Mouse (Mus musculus): ENCODE results near the gene Wdr83.

Wdr83 gene

DNA sequence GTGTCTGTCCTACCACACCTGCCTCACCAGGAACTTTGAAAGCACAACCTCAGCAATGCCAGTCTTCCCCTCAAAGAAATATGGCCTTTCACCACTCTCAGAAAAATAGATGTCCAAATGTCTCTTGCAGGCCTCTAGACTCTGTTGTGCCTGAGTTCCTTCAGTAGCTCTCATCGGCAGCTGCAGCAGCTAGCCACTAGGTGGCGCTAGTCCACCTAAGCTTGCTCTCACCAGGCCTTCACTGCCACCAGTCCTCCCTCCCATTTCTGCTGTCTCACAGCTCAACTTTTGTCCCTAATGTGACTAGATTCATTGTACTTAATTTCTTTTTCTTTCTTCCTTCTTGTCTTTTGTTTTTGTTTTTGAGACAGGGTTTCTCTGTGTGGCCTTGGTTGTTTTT, 4.1 kb downstream of the Wdr83 start:
- peak; percentile 90 to 91 for DNase-seq (ENCODE audit: low spot score in 2 of 2)

DNA sequence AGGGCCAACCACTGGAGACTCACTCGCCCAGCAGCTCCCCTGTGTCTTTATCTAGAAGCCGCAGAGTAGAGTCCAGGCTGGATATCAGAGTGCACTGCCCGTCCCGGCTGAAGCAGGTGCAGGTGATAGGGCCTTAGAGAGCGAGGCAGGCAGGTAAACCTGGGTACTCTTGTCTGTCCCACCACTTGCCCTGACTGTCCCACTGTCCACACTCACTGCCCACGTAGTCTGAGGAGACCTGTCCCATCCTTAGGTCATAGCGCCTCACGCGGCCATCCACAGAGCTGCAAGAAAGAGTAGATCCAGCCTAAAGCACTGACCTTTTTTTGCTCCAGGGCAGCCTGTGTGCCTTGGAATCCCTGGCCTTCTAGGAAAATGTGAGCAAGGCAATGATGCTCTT, 5.1 kb downstream of the Wdr83 start:
- DNase-seq (ENCODE audit: low spot score in 2 of 2), result peak; percentile 50 to 60

DNA sequence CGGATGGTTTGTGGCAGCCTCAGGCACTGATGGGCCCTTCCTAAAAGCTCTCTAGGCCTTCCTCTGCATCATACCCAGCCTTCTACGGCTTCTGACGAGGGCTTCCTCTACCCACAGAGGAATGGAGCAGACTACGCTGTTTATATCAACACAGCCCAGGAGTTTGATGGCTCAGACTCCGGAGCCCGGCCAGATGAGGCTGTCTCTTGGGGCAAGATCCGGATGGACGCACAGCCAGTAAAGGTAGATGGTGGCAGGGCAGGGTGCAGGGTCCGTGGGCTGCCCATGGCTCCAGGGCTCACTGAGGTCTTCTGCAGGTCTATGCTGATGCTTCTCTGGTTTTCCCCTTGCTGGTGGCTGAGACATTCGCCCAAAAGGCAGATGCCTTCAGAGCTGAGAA, 6.5 kb downstream of the Wdr83 start:
- no peak for DNase-seq (ENCODE audit: low spot score in 2 of 2)

DNA sequence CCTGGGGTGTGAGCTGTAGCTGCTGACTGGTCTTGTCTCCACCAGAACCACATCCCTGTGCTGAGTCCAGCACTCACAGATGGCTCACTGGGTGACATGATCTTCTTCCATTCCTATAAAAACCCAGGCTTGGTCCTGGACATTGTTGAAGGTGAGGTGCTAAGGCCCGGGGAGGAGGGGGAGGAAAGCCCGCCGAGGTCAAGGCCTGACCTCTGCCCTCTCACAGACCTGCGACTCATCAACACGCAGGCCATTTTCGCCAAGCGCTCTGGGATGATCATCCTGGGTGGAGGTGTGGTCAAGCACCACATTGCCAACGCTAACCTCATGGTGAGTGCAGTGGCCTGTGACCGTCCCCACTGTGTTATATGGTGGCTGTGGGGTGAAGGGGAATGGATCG, 6.9 kb downstream of the Wdr83 start:
- DNase-seq (ENCODE audit: low spot score in 2 of 2), result peak in 1 of 2 experiments; percentile 39

DNA sequence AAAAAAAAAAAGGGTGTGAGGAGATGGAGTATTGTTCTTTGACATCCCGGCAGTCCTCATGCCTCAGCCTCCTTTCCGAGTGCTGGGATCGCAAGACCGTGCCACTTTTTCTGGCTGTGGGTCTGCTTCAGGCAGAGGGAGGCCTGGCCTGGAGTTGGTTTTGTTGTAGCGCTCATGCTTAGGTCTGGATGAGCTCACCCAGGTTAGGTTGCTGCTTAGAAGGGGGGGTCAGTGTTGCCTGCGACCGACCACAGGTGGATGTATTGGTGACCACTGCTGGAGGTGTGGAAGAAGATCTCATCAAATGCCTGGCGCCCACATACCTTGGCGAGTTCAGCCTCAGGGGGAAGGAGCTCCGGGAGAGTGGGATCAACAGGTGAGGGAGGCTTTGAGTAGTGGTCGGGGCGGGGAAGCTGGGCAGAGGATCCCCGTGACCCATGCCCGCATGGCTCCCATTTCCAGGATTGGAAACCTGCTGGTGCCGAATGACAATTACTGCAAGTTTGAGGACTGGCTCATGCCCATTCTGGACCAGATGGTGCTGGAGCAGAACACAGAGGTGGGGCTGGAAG, 8.0 kb downstream of the Wdr83 start:
- DNase-seq (ENCODE audit: low spot score in 2 of 2), result peak in 1 of 2 experiments; percentile 38

DNA sequence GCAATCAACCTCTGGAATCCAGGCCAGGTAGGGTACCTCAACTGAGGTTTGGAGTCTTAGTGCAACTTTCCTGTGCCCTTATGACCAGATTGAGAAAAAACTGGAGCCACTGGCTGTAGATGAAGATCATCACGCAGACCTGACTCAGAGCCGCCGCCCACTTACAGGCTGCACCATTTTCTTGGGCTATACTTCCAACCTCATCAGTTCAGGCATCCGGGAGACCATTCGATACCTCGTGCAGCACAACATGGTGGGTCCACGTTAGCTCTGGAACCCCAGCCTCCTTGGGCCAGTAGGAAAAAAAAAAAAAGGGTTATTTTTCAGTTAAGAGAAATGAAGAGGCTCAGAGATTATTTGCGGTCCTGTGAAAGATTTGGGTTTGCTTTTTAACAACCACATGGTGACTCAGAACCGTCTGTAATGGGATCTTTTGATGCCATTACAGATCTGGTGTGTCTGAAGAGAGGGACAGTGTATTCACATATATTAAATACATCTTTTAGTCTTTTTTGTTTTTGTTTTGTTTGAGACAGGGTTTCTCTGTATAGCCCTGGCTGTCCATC, 8.7 kb downstream of the Wdr83 start:
- peak in 1 of 2 experiments; percentile 60 for DNase-seq (ENCODE audit: low spot score in 2 of 2)

DNA sequence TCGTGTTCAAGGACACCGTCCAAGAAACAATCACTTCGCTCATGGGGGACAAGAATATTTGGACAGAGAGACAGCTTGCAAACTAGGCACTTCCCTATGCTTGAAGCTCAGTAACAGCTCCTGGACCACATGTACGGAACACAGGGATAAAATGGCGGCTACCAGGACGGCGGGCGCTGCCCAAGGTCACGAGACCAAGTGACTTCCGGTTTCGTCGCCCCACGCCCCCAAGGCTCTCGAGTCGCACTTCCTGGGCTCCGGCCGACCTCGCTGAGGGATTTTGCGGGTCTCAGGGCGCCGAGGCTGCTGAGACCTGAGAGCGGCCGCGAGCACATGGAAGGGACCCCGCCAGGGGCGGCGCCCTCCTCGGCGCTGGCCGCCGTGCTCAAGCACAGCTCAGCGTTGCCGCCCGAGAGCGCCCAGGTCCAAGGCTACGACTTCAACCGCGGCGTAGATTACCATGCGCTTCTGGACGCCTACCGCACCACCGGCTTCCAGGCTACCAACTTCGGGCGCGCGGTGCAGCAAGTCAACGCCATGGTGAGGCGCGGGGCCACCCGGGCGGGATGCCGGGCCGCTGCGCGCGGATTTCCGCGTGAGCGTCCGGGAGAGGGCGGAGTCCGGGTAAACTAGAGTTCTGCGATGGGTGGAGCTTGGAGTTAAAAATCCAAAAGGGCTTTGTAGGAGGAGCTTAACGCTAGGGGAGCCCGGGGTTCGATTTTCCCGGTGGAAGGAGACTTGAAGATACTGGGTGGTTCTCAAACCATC, 9.4 kb downstream of the Wdr83 start, which contains the start of gene Dhps:
Dhps (plus strand) TSS at position 244 of the 768 bp plus-strand sequence.
- DNase-seq (ENCODE audit: low spot score in 2 of 2), result peak; percentile 96

DNA sequence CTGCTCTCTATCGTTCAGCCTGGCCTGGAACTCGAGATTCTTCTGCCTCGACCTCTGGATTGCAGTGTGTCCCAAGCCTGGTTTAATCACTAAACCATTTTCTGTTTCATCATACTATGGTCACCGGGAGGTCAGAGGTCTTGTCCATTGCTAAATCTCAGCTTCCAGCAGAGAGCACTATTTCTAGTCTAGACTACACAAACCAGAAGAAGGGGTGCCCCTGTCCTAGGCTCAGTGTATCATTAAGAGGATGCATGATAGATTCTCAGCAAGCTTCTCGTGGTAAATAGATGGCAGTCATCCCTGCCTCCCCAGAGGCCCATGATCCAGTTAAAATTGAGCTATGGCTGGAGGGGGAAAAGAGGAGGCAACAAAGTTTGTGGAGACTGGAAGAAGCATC, 10.1 kb downstream of the Wdr83 start:
- DNase-seq (ENCODE audit: low spot score in 2 of 2), result no peak

DNA sequence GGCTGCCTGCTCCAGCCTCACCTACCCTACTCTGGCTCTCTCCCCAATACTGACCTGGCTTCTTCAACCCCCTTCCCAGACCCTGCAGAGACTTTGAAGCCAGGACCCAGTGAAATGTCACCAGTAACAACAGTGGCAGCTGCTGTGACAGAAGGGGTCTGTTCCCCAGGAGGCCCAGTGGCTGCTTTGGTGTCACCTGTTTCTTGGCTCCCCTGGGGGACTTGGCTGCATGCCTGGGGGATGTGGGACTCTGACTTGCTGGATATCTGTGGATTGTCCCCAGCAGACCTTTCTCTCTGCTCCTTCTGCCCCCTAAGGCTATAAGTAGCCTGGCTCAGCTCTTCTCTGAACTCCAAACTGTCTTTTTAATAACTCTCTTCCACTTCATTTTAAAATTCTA, 13.1 kb downstream of the Wdr83 start, which contains the start of gene Gm5741:
Gm5741 (minus strand) TSS at position 1 of the 400 bp plus-strand sequence.
- DNase-seq (ENCODE audit: low spot score in 2 of 2), result no peak

DNA sequence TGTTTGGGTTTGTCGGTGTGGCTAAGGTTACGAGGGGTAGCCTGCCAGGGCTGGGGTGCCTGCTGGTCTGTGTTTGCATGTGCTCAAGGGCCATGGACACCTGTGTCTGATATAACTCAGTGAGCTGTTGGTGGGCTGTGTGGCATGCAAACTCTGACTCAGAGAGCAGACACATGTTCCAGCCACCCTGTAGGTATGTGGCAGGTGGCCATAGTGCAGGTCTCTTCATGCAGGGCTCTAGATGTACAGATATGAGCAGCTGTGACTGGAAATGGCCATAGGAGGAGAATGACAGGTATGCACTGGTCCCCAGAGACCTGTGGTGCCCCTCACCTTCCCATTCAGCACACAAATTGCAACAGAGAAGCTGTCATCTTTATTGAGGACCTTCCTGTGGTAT, 14.0 kb downstream of the Wdr83 start:
- no peak for DNase-seq (ENCODE audit: low spot score in 2 of 2)

DNA sequence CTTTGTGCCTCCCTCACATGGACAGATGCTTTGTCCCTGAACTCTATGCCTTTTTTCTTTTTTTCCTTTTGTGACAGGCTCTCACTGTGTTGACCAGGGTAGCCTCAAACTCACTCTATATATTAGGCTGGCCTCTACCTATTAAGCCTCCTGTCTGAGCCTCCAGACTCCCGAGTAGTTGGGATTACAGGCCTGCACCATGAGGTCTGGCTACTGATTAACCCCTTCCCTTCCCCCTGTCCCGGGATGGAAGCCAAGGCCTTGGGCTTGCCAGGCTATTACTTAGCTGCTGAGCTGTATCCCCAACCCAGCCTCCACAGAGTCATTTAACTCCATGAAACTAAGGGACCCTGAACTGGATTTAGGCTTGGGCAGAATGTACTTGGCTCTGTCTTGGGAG, 15.9 kb downstream of the Wdr83 start:
- no peak for DNase-seq (ENCODE audit: low spot score in 2 of 2)

DNA sequence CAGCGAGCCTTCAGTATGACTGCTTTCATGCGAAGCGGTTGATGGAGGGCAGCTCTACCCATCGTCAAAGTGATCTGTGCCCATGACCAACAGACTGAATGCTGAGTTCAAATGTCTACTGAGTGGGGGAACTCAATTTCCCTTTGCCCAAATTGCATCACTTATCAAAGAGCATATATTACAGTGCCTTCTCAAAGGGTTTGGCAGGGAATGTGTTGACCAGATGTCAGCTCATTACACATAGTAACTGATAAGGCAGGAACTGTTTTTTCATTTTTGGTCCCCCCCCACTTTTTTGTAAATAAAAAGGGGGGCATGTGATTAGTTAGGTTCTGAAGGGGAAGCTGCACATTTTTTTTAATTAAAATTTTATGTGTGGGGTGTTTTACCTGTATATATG, 18.5 kb downstream of the Wdr83 start:
- no peak for DNase-seq (ENCODE audit: low spot score in 2 of 2)

DNA sequence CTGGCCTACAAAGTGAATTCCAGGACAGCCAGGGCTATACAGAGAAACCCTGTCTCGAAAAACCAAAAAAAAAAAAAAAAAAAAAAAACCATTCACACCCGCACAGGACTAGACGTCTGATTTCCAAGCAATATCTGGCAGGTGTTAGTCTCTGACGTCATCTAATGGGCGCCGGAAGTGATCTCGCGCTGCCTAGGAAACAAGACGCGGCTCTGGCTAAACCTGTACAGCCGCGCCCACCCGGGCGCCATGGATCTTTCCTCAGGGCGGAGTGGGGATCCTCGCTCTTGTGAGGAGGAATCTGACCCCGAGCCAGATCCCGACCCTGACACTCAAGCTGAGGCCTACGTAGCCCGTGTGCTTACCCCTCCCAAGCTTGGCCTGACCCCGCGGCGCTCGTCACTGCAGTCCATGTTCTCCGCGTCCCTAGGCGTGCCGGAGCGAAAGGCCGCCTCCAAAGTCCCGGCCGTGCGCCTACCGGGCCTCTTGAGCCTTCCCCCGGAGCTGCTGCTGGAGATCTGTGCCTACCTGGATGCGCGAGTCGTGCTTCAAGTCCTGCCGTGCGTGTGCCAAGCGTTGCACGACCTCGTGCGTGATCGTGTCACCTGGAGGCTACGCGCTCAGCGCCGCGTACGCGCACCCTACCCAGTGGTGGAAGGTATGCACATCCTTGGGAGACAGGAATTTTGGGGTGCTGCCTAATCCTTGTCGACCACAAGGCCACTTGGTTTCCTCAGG, 21.1 kb downstream of the Wdr83 start, which contains the start of gene Fbxw9:
Fbxw9 (plus strand) TSS at position 177 of the 738 bp plus-strand sequence.
- DNase-seq (ENCODE audit: low spot score in 2 of 2), result peak; percentile 94 to 97

DNA sequence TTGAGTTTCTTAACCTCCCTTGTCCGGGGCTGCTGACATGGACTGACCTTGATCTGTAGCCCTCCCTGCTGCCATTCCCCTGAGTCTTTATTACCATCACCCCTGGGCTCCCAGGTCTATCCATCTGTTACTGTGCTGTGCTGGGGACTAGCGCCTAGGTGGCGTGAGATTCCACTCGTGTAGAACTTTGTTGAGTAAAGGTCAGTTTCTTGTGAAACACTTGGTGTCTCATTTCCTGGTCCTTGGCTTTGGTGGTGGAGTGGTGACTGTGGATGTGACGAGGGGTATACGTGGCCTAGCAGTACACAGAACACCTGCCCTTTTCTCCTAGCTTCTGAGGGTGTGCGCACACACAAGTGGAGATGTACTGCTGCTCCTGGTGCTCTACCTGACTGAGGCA, 23.7 kb downstream of the Wdr83 start:
- DNase-seq (ENCODE audit: low spot score in 2 of 2), result no peak

DNA sequence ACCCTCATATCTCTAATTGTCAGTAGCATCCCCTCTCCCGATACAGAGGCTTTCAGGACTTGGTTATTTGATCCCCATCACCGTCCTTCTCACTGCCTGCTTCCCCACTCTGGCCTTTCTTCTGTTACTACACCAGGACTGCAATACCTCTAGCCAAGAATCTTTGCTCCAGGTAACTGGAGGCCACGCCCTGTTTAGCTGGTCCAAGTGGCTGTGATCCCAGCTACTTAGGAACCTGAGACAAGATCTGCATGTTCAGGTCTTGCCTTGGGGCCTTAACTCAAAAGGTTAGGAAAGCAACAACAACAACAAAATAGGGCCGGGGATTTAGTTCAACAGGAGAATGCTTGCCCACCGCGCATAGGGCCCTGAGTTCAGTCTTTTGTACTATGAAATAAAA, 37.5 kb downstream of the Wdr83 start:
- DNase-seq (ENCODE audit: low spot score in 2 of 2), result no peak

DNA sequence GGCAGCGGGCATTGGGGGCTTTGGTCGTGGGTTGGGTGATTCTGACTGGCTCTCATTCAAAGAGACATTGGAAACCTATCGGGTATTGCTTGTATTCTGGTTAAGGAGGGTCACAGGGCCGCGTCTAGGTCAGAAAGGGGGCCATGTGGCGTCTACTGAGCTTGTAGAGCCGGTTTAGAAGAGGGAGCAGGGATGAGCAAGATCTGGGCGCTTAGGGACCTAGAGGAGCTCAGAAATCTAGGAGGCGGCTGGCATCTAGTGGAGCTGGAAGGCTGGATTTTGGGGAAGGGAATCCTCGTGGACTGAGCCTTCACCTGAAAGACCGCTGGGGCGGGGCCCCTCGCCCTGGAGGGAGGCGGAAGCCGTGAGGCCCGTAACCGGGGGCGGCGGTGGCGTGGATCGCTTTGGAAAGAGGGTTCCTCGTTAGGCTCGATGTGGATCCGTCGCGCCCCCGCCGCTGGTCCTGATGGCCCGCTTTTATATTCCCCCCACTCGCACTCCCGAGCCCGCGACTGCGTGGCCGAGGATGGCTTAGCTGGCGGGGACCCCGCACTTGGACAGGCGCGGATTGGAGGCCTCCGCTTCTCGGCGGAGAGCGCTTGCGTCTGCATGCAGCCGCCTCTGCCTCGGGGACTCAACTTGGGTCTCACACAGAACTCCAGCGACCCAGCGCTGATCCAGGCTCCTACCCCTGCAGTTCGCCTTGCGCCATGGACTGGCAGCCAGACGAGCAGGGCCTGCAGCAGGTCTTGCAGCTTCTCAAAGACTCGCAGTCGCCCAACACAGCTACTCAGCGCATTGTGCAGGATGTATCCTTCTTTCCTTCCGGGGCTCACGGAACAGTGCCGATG, 43.2 kb downstream of the Wdr83 start:
- DNase-seq (ENCODE audit: low spot score in 2 of 2), result peak; percentile 61 to 67

DNA sequence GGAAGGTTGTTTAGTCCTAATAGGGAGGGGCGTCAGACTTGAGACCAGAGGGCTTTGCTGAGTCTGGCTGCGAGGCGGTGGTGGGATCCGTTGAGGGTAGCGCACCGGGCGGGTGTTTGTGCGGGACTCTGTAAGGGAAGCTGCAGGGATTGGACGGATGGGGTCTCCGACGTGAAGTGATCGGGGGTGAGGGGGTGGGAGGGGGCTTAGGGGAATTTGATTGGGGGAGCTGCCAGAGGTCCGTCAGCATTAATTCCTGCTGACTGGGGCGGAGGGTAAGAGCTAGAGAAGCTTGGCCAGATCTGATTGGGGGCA, 43.8 kb downstream of the Wdr83 start:
- no peak for DNase-seq (ENCODE audit: low spot score in 2 of 2)

DNA sequence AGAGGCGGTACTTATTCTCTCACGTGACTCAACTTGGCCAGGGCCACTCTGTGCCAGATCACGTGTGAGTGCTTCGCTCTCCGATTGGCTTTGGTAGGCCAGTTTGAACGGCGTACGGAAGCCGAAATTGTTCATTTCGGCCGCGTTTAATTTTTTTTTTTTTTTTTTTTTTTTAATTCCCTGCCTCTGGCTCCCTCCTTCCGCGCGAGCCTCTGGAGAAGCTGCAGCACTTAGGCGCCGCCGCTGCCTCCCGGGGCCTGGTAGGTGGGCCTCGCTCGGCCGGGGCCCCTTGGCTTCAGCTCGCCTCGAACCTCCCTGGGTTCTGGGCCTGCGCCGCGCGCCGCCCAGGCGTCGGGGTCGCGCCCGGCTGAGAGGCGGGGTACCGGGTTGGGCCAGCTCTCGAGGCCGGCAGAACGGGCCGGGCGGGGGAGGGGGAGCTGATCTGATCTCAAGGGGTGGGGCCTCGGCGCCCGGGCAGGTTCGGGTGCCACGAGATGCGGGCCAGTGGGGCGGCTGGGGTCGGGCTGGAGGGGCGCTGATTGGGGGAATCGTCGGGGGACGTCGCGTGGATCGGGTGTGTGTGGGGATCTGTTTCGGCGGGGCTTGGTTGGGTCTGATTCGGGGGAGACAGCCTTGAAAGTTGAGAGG, 44.3 kb downstream of the Wdr83 start, which contains the start of gene Tnpo2:
Tnpo2 (plus strand) TSS at position 198 of the 648 bp plus-strand sequence.
- DNase-seq (ENCODE audit: low spot score in 2 of 2), result peak; percentile 96 to 98

DNA sequence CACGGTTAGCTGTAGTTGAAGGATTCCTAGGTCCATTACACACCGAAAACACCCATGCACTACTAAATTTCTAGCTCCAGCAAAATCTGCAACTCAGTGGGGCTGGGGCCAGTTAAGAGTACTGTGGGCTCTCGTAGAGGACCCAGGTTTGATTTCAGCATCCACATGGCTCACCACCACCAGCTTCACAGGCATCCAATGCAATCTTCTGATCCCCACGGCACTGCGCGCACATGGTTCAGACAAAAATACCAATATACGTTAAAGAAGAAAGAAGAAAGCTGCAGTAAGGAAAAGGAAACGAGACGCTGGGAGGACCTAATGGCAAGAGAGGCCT, 44.8 kb downstream of the Wdr83 start:
- no peak for DNase-seq (ENCODE audit: low spot score in 2 of 2)

DNA sequence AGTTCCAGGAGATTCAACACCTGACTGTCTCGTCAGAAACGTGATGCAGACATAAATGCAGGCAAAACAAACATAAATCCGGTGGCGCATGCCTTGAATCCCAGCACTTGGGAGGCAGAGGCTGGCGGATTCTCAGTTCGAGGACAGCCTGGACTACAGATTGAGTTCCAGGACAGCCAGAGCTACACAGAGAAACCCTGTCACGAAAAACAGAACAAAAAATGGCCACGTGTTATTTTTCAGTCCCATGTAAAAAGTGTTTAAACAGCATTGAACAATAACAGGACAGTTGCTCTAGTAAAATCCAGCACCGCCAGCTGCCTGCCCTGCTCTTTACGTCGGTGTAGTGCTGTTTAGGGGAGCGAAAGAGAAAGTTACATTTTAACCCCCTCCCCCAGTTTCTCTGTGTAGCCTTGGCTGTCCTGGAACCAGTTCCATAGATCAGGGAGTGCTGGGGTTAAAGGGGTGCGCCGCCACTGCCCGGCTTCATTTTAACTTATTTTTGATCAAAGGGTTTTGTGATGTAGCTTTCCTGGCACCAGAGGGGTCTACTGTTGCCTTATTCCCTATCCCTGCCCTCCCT, 45.3 kb downstream of the Wdr83 start:
- DNase-seq (ENCODE audit: low spot score in 2 of 2), result no peak
